Comparison of ENCODE assay signal across 12 mouse cellular contexts in genomic region chr2:32692496-32692895, GRCm38 (mm10). TPM values are rescaled to one million over a fixed set of nuclear protein-coding genes. Genes with fewer than 3 reads are reported as not detected.
A peak's percentile ranks its signal among the peaks of the same experiment; 100 is the strongest.
DNase-seq lines count a peak whose midpoint lies in the region; ATAC-seq and TF ChIP-seq lines count a peak whose summit lies in the region.
"Had no signal": no experiment of that assay in that cellular context is flagged by ENCODE, and none has a peak within 500 bp of the region (broad histone marks: within the 10 kb centered on the region; RNA-seq: fewer than 3 reads in every experiment).

No protein-coding gene starts in this region.

- TF ChIP-seq CTCF in lung, embryonic 14.5 days (IDR thresholded peaks at IDR 0.05; ENCODE audit: low read depth): no peak

- H3K36me3 ChIP-seq in forebrain, embryonic 13.5 days (ENCODE audit: poor library complexity, severe bottlenecking): peaks cover 7% of the 10 kb centered on the region
- H3K36me3 ChIP-seq in forebrain, embryonic 14.5 days (ENCODE audit: control insufficient read depth, insufficient read depth, low read length): peaks cover 3% of the 10 kb centered on the region; the same call in 1 of the 2 replicates
- peaks cover 15% of the 10 kb centered on the region for H3K36me3 ChIP-seq in lung, embryonic 14.5 days (ENCODE audit: insufficient read depth)
- peaks cover 4% of the 10 kb centered on the region for H3K36me3 ChIP-seq in intestine, embryonic 15.5 days
- peaks cover 3% of the 10 kb centered on the region for H3K36me3 ChIP-seq in neural tube, embryonic 15.5 days

- H3K4me3 ChIP-seq in forebrain, embryonic 13.5 days: no peak overlapping the region
- no peak overlapping the region for H3K4me3 ChIP-seq in forebrain, embryonic 14.5 days (ENCODE audit: low read depth, low read length)
- H3K4me3 ChIP-seq in lung, embryonic 14.5 days (ENCODE audit: low read depth, low read length): peak overlapping the region; percentile 86; the same call in 1 of the 2 replicates
- H3K4me3 ChIP-seq in intestine, embryonic 15.5 days (replicated peaks): no peak overlapping the region
- H3K4me3 ChIP-seq in neural tube, embryonic 15.5 days (replicated peaks): peak overlapping the region; percentile 88; the same call in 1 of the 2 replicates

- no peaks in the 10 kb centered on the region for H3K27me3 ChIP-seq in forebrain, embryonic 13.5 days
- H3K27me3 ChIP-seq in forebrain, embryonic 14.5 days (replicated peaks; ENCODE audit: control insufficient read depth, insufficient read depth, low read length): no peaks in the 10 kb centered on the region
- H3K27me3 ChIP-seq in lung, embryonic 14.5 days (ENCODE audit: insufficient read depth, low read length): no peaks in the 10 kb centered on the region
- no peaks in the 10 kb centered on the region for H3K27me3 ChIP-seq in intestine, embryonic 15.5 days (replicated peaks)
- H3K27me3 ChIP-seq in neural tube, embryonic 15.5 days (replicated peaks): no peaks in the 10 kb centered on the region

- peak overlapping the region; percentile 94; the same call in 1 of the 2 replicates for H3K4me2 ChIP-seq in forebrain, embryonic 13.5 days
- H3K4me2 ChIP-seq in forebrain, embryonic 14.5 days (ENCODE audit: low read length): no peak overlapping the region
- H3K4me2 ChIP-seq in lung, embryonic 14.5 days: peak overlapping the region; percentile 90
- peak overlapping the region; percentile 85 for H3K4me2 ChIP-seq in intestine, embryonic 15.5 days (replicated peaks)
- H3K4me2 ChIP-seq in neural tube, embryonic 15.5 days: peak overlapping the region; percentile 85

- no peaks in the 10 kb centered on the region for H3K9me3 ChIP-seq in forebrain, embryonic 13.5 days (replicated peaks)
- no peaks in the 10 kb centered on the region for H3K9me3 ChIP-seq in forebrain, embryonic 14.5 days (replicated peaks; ENCODE audit: control insufficient read depth, low read length)
- H3K9me3 ChIP-seq in lung, embryonic 14.5 days (ENCODE audit: low read depth, low read length): no peaks in the 10 kb centered on the region
- H3K9me3 ChIP-seq in intestine, embryonic 15.5 days: no peaks in the 10 kb centered on the region
- H3K9me3 ChIP-seq in neural tube, embryonic 15.5 days (replicated peaks): no peaks in the 10 kb centered on the region

- H3K9ac ChIP-seq in forebrain, embryonic 13.5 days: no peak overlapping the region
- H3K9ac ChIP-seq in forebrain, embryonic 14.5 days (ENCODE audit: low read length): no peak overlapping the region
- no peak overlapping the region for H3K9ac ChIP-seq in lung, embryonic 14.5 days
- H3K9ac ChIP-seq in intestine, embryonic 15.5 days: peak overlapping the region; percentile 86
- H3K9ac ChIP-seq in neural tube, embryonic 15.5 days (replicated peaks): no peak overlapping the region

- H3K27ac ChIP-seq in forebrain, embryonic 13.5 days: no peak overlapping the region
- no peak overlapping the region for H3K27ac ChIP-seq in forebrain, embryonic 14.5 days (ENCODE audit: low read depth, low read length)
- no peak overlapping the region for H3K27ac ChIP-seq in lung, embryonic 14.5 days (ENCODE audit: low read depth)
- no peak overlapping the region for H3K27ac ChIP-seq in intestine, embryonic 15.5 days
- H3K27ac ChIP-seq in neural tube, embryonic 15.5 days (replicated peaks): no peak overlapping the region

- no peak for DNase-seq in forebrain, embryonic 14.5 days (ENCODE audit: low spot score)
- DNase-seq in lung, embryonic 14.5 days: no peak
- no peak for DNase-seq in lung, postnatal 10 days
- no peak for DNase-seq in Muller cell, postnatal 12 days (ENCODE audit: inconsistent ontology term)
- no peak for DNase-seq in gastrocnemius, postnatal 36 days
- DNase-seq: adrenal gland, adult 8-10 months; right cerebral cortex, postnatal 14 days had no signal

- intact Hi-C loops in gastrocnemius, postnatal 36 days (cut with DNase I): no loop called here

- H3K4me1 ChIP-seq in forebrain, embryonic 13.5 days: peaks cover 14% of the 10 kb centered on the region
- H3K4me1 ChIP-seq in forebrain, embryonic 14.5 days (ENCODE audit: control insufficient read depth, insufficient read depth, low read length): peaks cover 6% of the 10 kb centered on the region; the same call in 1 of the 2 replicates
- H3K4me1 ChIP-seq in lung, embryonic 14.5 days (ENCODE audit: insufficient read depth): peaks cover 12% of the 10 kb centered on the region
- H3K4me1 ChIP-seq in intestine, embryonic 15.5 days (replicated peaks): peaks cover 28% of the 10 kb centered on the region
- H3K4me1 ChIP-seq in neural tube, embryonic 15.5 days: peaks cover 29% of the 10 kb centered on the region

- no peak for ATAC-seq in forebrain, embryonic 13.5 days
- no peak for ATAC-seq in forebrain, embryonic 14.5 days
- no peak for ATAC-seq in lung, embryonic 14.5 days (ENCODE audit: insufficient read depth)
- ATAC-seq in intestine, embryonic 15.5 days: no peak
- no peak for ATAC-seq in neural tube, embryonic 15.5 days (ENCODE audit: low FRiP score)

- WGBS in forebrain, embryonic 13.5 days: 94% methylated on average over 14 of the region's 14 CpGs
- whole genome bisulfite sequencing in forebrain, embryonic 14.5 days: 91% methylated on average over 14 of the region's 14 CpGs
- 89% methylated on average over 14 of the region's 14 CpGs for WGBS in lung, embryonic 14.5 days
- WGBS in intestine, embryonic 15.5 days: 93% methylated on average over 14 of the region's 14 CpGs
- WGBS in neural tube, embryonic 15.5 days: 92% methylated on average over 14 of the region's 14 CpGs

RNA-seq across cellular contexts. Expression of gene Fpgs, which starts 11.4 kb away (rescaled TPM):
- polyA plus RNA-seq in forebrain, embryonic 13.5 days (2015; fragmentation: Nextera tagmentation; extraction: Ambion mirVana): 14.2 and 15.7 TPM in 2 replicates
- polyA plus RNA-seq in forebrain, embryonic 14.5 days (2014; fragmentation: Nextera tagmentation; extraction: Ambion mirVana): 10.9 and 14.3 TPM in 2 replicates
- 28.4 and 32.7 TPM in 2 replicates for polyA plus RNA-seq in lung, embryonic 14.5 days (2014; fragmentation: Nextera tagmentation; extraction: Ambion mirVana)
- polyA plus RNA-seq in intestine, embryonic 15.5 days (2015; fragmentation: Nextera tagmentation; extraction: Ambion mirVana): 30.1 and 35.5 TPM in 2 replicates
- 19.3 and 20.6 TPM in 2 replicates for polyA plus RNA-seq in neural tube, embryonic 15.5 days (2015; fragmentation: Nextera tagmentation; extraction: Ambion mirVana)
- total RNA-seq in gastrocnemius, postnatal 36 days (2021): 1 to 10 TPM; 4.4 to 4.5 TPM

RNA-seq across cellular contexts. Expression of gene Cdk9, which starts 20.4 kb away (rescaled TPM):
- 90.3 and 99.9 TPM in 2 replicates for polyA plus RNA-seq in forebrain, embryonic 13.5 days (2015; fragmentation: Nextera tagmentation; extraction: Ambion mirVana)
- 72.9 and 75.1 TPM in 2 replicates for polyA plus RNA-seq in forebrain, embryonic 14.5 days (2014; fragmentation: Nextera tagmentation; extraction: Ambion mirVana)
- polyA plus RNA-seq in lung, embryonic 14.5 days (2014; fragmentation: Nextera tagmentation; extraction: Ambion mirVana): 81.7 and 84.3 TPM in 2 replicates
- polyA plus RNA-seq in intestine, embryonic 15.5 days (2015; fragmentation: Nextera tagmentation; extraction: Ambion mirVana): 95.7 and 99.6 TPM in 2 replicates
- polyA plus RNA-seq in neural tube, embryonic 15.5 days (2015; fragmentation: Nextera tagmentation; extraction: Ambion mirVana): 63.0 and 82.4 TPM in 2 replicates
- 10 to 100 TPM; 18.1 to 21.0 TPM for total RNA-seq in gastrocnemius, postnatal 36 days (2021)

RNA-seq across cellular contexts. Expression of gene Sh2d3c, which starts 28.4 kb away (rescaled TPM):
- polyA plus RNA-seq in forebrain, embryonic 13.5 days (2015; fragmentation: Nextera tagmentation; extraction: Ambion mirVana): 23.5 and 29.2 TPM in 2 replicates
- polyA plus RNA-seq in forebrain, embryonic 14.5 days (2014; fragmentation: Nextera tagmentation; extraction: Ambion mirVana): 25.8 and 37.4 TPM in 2 replicates
- polyA plus RNA-seq in lung, embryonic 14.5 days (2014; fragmentation: Nextera tagmentation; extraction: Ambion mirVana): 37.6 and 38.8 TPM in 2 replicates
- polyA plus RNA-seq in intestine, embryonic 15.5 days (2015; fragmentation: Nextera tagmentation; extraction: Ambion mirVana): 27.8 and 28.6 TPM in 2 replicates
- 50.1 and 51.5 TPM in 2 replicates for polyA plus RNA-seq in neural tube, embryonic 15.5 days (2015; fragmentation: Nextera tagmentation; extraction: Ambion mirVana)
- 1 to 10 TPM; 6.4 to 7.0 TPM for total RNA-seq in gastrocnemius, postnatal 36 days (2021)

RNA-seq across cellular contexts. Expression of gene Eng, which starts 46.1 kb away (rescaled TPM):
- polyA plus RNA-seq in forebrain, embryonic 13.5 days (2015; fragmentation: Nextera tagmentation; extraction: Ambion mirVana): 20.4 and 21.2 TPM in 2 replicates
- 15.0 and 23.1 TPM in 2 replicates for polyA plus RNA-seq in forebrain, embryonic 14.5 days (2014; fragmentation: Nextera tagmentation; extraction: Ambion mirVana)
- polyA plus RNA-seq in lung, embryonic 14.5 days (2014; fragmentation: Nextera tagmentation; extraction: Ambion mirVana): 91.1 and 98.5 TPM in 2 replicates
- 62.6 and 63.2 TPM in 2 replicates for polyA plus RNA-seq in intestine, embryonic 15.5 days (2015; fragmentation: Nextera tagmentation; extraction: Ambion mirVana)
- polyA plus RNA-seq in neural tube, embryonic 15.5 days (2015; fragmentation: Nextera tagmentation; extraction: Ambion mirVana): 29.6 and 40.5 TPM in 2 replicates
- 10 to 100 TPM; 23.9 to 26.7 TPM for total RNA-seq in gastrocnemius, postnatal 36 days (2021)

RNA-seq across cellular contexts. Expression of gene 6330409D20Rik, which starts 48.3 kb away (rescaled TPM):
- 1.6 and 2.5 TPM in 2 replicates for polyA plus RNA-seq in forebrain, embryonic 13.5 days (2015; fragmentation: Nextera tagmentation; extraction: Ambion mirVana)
- 3.2 and 3.4 TPM in 2 replicates for polyA plus RNA-seq in forebrain, embryonic 14.5 days (2014; fragmentation: Nextera tagmentation; extraction: Ambion mirVana)
- 0.20 TPM in 1 of 2 replicates, not detected in the other for polyA plus RNA-seq in lung, embryonic 14.5 days (2014; fragmentation: Nextera tagmentation; extraction: Ambion mirVana)
- polyA plus RNA-seq in intestine, embryonic 15.5 days (2015; fragmentation: Nextera tagmentation; extraction: Ambion mirVana): 0.13 and 0.34 TPM in 2 replicates
- polyA plus RNA-seq in neural tube, embryonic 15.5 days (2015; fragmentation: Nextera tagmentation; extraction: Ambion mirVana): 2.9 and 3.6 TPM in 2 replicates
- total RNA-seq in gastrocnemius, postnatal 36 days (2021): not detected
- total RNA-seq: adrenal gland, adult 8-10 months; common myeloid progenitor, adult 5-6 weeks had no signal
- polyA plus RNA-seq: gonadal fat pad, adult 2 months had no signal

Comparison
In these comparisons a context has a peak if more than half of its experiments do, and no peak if none do; other contexts are left out.
1. H3K4me3 ChIP-seq: peak in lung, embryonic 14.5 days (single experiment) and neural tube, embryonic 15.5 days (single experiment); none in forebrain, embryonic 13.5 days (single experiment), forebrain, embryonic 14.5 days (single experiment) and intestine, embryonic 15.5 days (single experiment).